Mouse (Mus musculus): ENCODE measurements at regions not wholly inside any gene's neighbourhood (a gene's known extent, or its start where the extent isn't known, plus 50 kb on each side); places are given as distances from the start of the nearest gene placed in this dataset.

DNA sequence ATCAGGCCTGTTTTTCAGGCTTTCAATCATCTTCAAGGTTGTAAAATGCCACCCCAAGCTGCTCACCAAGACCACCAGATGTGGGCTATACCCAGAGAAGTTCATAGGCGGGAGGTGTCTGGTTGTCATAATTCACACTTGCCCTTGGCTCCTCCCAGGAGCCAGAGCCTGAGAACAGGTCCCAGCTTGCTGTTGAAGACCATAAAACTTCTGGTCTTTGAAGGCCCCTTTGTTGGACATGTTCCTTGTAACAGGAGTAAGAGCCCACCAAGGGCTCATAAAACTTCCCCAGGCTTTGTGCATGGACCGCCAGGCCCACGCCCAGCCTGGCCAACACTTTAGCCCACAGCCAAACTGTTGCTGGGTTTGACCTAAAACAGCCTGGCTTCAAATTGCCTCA is 62.6 kb upstream of the Atp6ap2 start:
- no peaks in the 10 kb centered on the region for H3K27me3 ChIP-seq (replicated peaks; ENCODE audit: control insufficient read depth, insufficient read depth, low read length)
- H3K4me2 ChIP-seq (ENCODE audit: low read depth, low read length) = no peak overlapping the region
- no peaks in the 10 kb centered on the region for H3K9me3 ChIP-seq (ENCODE audit: control insufficient read depth, low read length)
- H3K4me3 ChIP-seq (ENCODE audit: low read depth, low read length) = no peak overlapping the region
- H3K36me3 ChIP-seq (ENCODE audit: control insufficient read depth, insufficient read depth, low read length) = no peaks in the 10 kb centered on the region
- no peak overlapping the region for H3K9ac ChIP-seq (ENCODE audit: low read depth, low read length)
- ATAC-seq (ENCODE audit: low read depth) (no peak), DNase-seq (ENCODE audit: low spot score) (no peak)
- H3K4me1 ChIP-seq (ENCODE audit: control insufficient read depth, insufficient read depth, low read length) = no peaks in the 10 kb centered on the region
- H3K27ac ChIP-seq (replicated peaks; ENCODE audit: low read depth, low read length) = no peak overlapping the region
- 87% methylated on average over 3 of the region's 3 CpGs for WGBS

DNA sequence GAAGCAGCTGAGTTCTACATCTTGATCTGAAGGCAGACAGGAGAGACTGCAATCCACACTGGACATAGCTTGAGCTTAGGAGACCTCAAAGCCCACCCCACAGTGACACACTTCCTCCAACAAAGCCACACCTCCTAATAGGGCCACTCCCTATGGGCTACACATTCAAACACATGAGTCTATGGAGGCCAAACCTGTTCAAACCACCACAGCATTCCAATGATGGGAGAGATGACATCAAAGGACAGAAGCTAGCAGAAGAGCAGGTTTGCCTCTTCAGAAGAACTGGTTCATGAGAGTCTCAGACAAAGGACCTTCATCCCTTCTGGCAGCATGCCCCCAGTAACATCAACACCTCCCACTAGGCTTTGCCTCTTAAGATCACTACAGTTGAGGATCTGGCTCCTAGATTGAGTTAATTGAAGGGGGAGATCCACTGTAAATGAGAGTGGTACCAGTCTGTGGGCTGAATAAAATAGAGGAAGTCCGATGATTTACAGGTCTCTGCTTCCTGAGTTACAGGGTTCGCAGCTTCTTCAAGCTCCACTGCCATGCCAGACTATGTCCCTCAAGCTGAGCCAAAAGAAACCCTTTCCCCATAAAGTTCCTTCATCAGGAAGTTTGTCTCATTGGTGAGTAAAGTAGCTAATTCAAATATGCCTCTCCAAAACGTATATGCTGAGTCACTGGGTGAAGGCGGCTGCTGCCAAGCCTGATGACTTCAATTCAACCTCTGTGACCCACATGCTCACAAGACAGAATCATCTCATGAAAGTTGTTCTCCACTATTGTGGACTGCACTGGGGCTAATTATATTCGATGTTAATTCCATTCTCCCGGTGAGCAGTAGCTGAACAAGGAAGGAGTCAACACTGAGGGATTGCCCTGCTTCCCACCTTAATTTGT is 56.9 kb upstream of the Atp6ap2 start:
- H3K4me1 ChIP-seq (ENCODE audit: control insufficient read depth, insufficient read depth, low read length) = no peaks in the 10 kb centered on the region
- no peaks in the 10 kb centered on the region for H3K27me3 ChIP-seq (replicated peaks; ENCODE audit: control insufficient read depth, insufficient read depth, low read length)
- ATAC-seq (ENCODE audit: low read depth) (no peak), DNase-seq (ENCODE audit: low spot score) (no peak)
- H3K9ac ChIP-seq (ENCODE audit: low read depth, low read length) = no peak overlapping the region
- H3K4me3 ChIP-seq (ENCODE audit: low read depth, low read length) = no peak overlapping the region
- 69% methylated on average over 6 of the region's 6 CpGs for WGBS
- no peak overlapping the region for H3K4me2 ChIP-seq (ENCODE audit: low read depth, low read length)
- no peaks in the 10 kb centered on the region for H3K36me3 ChIP-seq (ENCODE audit: control insufficient read depth, insufficient read depth, low read length)
- H3K27ac ChIP-seq (replicated peaks; ENCODE audit: low read depth, low read length) = no peak overlapping the region
- H3K9me3 ChIP-seq (ENCODE audit: control insufficient read depth, low read length) = no peaks in the 10 kb centered on the region
